Mouse (Mus musculus) cerebellum, adult 18-20 months (tissue): Measurements from ENCODE around the gene Akain1.

Source experiments
- DNase-seq, 2 experiments: peaks; one replicate each; pipeline ENCODE4 v3.0.0; 2021

Gene Akain1

DNA sequence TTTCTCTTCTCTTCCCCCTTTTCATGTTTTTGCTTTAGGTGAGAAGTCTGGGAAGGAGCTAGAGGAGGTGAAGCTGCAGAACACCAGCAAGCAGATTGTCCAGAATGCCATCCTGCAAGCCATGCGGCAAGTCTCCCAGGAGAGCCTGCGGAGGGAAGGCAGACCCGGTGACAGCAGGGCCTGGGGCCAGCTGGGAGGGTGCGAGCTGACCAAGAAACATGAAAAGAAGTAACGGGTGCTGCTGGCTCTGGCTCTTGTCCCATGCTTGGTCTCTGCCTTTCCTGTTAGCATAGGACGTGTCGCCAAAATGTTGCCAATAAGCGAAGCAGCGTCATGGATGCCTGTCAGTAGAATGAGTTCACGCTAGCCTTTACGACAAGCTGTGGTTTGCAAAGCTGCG, 48.0 kb downstream of the Akain1 start:
- no peak for DNase-seq

DNA sequence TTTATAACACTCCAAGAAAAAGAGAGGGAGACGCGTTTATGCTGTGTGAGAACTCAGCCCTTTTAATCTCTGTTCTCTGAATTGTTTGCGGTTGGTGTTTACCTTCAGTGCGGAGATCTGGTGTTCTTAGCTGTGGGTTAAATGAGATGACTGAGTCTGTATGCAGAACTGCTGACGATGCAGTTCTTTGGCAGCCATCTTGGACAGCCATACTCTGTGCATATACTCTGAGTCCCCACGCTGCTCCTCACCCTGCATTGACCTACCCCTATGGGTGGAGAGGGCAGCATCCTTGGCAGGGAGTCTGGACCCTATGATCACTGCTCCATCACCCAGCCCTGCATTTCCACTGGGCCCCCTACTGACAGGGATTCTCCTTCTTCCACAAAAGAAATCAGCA, 48.8 kb downstream of the Akain1 start:
- no peak for DNase-seq

DNA sequence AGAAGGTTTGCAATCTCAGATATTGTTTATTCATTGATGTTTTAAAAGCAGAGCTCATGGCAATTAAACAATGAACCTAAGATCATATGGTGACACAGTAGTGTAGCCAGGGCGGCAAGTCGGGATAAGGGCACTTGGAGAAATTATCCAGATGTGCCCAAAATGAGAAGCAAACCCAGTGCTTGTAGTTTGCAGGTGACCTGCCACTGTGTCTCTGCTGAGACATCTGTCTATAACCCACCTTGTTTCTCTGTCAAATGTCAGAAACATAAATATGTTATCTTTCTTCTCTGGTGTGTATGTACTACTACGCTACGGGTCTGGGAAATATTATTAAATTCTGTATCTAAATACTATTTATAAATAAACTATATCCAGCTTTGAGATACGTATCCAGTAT, 49.7 kb downstream of the Akain1 start:
- no peak for DNase-seq

GRCm38 (mm10) chr17:69492368-69492767, 53.2 kb downstream of the Akain1 start:
- DNase-seq = peak; percentile 32 to 43

DNA sequence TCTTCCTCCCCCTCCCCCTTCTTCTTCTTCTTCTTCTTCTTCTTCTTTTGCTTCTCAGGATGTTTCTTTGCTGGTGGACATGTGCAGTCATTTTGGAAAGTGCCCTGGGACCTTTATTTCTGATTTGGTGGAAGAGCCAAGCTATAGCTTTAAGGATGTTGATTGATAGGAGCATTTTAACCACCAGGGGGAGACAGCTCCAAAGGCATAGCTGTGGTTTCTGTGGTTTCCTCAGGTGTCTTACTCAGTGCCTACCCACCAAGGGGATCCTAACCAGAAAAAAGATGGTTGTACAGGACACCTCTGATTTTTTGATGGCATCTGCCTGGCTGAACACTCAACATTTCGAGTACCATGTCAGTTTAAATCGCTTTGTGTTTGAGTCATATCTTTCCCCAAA, 56.4 kb downstream of the Akain1 start:
- DNase-seq = no peak

- no peak for DNase-seq
Observed at GRCm38 (mm10) chr17:69496125-69496524, 57.0 kb downstream of the Akain1 start.

- DNase-seq = no peak
Observed at GRCm38 (mm10) chr17:69497315-69497714, 58.2 kb downstream of the Akain1 start.

GRCm38 (mm10) chr17:69498913-69499312, 59.8 kb downstream of the Akain1 start:
- DNase-seq = no peak

DNA sequence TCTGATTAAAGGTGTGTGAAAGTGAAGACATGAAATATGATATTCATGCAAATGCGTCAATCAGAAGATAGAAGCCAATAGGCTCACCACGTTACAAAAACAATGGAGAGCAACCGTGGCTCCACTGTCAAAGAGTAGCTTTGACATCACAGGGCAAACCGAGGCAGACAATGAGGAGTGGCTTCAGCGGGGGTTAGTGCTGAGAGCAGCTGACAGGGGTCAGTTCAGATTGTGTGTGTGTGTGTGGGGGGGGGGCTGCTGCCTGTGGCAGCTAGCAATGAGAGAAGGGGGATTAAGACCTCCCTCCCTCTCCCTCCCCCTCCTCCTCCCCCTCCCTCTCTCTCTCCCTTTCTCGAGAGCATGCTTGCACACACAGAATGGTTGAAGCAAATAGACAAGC, 60.3 kb downstream of the Akain1 start:
- no peak for DNase-seq

DNA sequence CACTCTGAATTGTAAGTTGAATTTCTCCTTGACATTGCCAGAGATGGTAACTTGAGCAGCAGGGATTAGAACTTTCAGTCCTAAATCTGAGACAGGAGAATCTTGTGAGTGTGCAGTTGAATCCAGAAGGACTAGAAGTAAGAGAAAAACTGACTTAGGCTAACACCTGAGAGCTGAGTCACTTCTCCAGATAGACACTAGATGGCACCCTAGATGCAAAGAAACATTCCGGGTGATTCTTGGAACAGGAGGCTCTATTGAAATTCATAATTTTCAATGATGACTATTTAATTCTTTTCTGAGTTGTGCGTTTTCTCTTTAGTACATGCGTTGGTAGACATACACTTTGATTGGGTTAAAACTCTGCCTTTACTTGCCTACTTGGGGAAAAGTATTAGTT, 66.9 kb downstream of the Akain1 start:
- peak; percentile 29 to 33 for DNase-seq

- DNase-seq = no peak
Observed at GRCm38 (mm10) chr17:69516344-69516907, 77.3 kb downstream of the Akain1 start.

GRCm38 (mm10) chr17:69531472-69531871, 92.3 kb downstream of the Akain1 start:
- no peak for DNase-seq
